Mouse (Mus musculus) left cerebral cortex, postnatal 4 days (tissue): ENCODE results near the gene Cldn34c2. TPM values are rescaled to one million over a fixed set of nuclear protein-coding genes. Genes with fewer than 3 reads are reported as not detected.
"Not testable (repeated sequence)": the region's sequence is repeated elsewhere in the genome, so short reads cannot be mapped to it uniquely, and the experiment has no call there.

Experiments used
- DNase-seq: peaks from one replicate; pipeline ENCODE4 v3.0.0-alpha.2; 2022
- intact Hi-C: fragments of 180-260 bp; cut with DNase I; formaldehyde crosslinking; loops from one replicate; pipeline ENCODE4 v1.15.1; 2025
- total RNA-seq, 2 experiments: library from RNA; stranded (reverse); gene quantifications; 2 replicates each; pipeline ENCODE4 v1.2.3; 2021

Cldn34c2 gene
- 1 to 10 TPM in 1 of 2 experiments, not detected in 1; 6.1 TPM for total RNA-seq

DNA sequence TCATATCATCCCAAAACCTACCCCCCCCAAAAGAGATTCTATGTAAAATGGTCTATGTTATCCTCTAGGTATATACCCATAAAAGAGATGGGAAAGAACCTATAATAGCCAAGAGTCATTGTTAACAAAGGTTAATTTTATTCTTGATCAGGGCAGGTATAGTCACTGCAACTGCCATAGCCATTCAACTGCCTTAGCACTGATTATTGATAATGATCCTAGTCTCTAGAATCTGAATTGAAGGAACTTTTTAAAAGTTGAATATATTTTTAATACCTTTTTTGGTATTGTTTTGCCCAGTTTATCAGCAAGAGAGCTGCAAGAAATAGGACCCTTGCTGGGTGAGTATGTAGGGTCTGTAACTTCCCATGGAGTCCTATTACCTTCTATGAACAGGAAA lies at the start of gene Cldn34c2:
Gene Cldn34c2, plus strand, starts transcription at position 301 of the 400 bp plus-strand sequence.
- not testable (repeated sequence) for DNase-seq

GRCm38 (mm10) chrX:123551378-123551777 lies 30.1 kb upstream of the Cldn34c2 start:
- DNase-seq, intact Hi-C loops: not testable (repeated sequence)

More for the DNA sequence above, at the start of gene Cldn34c2:
- intact Hi-C loops = not testable (repeated sequence)

DNA sequence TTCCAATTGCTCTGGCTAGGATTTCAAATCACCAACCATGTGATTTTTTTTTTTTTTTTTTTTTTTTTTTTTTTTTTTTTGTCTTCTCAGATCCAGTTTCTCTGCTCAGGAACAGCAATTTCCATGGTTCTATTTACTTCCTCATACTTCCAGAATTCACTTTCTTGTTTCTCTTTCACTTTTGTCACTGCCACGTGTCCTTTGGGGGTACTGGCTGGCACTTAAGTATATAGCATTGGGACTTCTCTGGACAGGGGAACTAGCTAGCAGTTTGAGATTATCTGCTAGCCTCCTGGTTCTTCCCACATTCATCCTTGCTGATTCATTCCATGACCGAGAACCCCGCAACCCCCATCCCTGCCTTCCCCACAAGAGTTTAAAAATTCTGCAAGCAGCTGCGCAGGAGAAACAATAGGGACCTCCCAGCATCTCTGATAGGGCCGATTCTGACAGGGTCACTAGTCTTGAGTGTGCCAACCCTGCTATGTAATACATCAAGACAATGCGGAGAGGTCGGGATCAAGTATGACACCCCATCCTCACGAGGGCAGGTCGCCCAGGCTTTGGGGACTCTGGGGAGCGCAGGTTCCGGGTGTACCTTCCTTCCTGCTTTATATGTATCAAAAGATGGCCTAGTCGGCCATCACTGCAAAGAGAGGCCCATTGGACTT lies 30.8 kb downstream of the Cldn34c2 start:
- intact Hi-C loops, DNase-seq: not testable (repeated sequence)

Other genes with a start within 250 kb of the Cldn34c2 start
- gene Gm17467, start 123.1 kb downstream of the Cldn34c2 start, total RNA-seq = not detected
- gene Cldn34c3, start 212.0 kb downstream of the Cldn34c2 start, total RNA-seq = not detected